Mouse (Mus musculus) layer of hippocampus, adult 11-12 months (tissue): Measurements from ENCODE around the gene Ext2.

Source experiments
- DNase-seq: peaks from one replicate; pipeline ENCODE4 v3.0.0; 2022; ENCODE audit warnings: low spot score

Gene Ext2

GRCm38 (mm10) chr2:93681321-93681720, 141.0 kb downstream of the Ext2 start:
- no peak for DNase-seq

- DNase-seq, result no peak
Measured at GRCm38 (mm10) chr2:93677231-93677630, 145.1 kb downstream of the Ext2 start.

GRCm38 (mm10) chr2:93671573-93672184, 150.7 kb downstream of the Ext2 start:
- no peak for DNase-seq

- no peak for DNase-seq
Measured at GRCm38 (mm10) chr2:93666146-93666858, 156.1 kb downstream of the Ext2 start.

GRCm38 (mm10) chr2:93665472-93665871, 156.9 kb downstream of the Ext2 start:
- no peak for DNase-seq

- DNase-seq, result no peak
Measured at GRCm38 (mm10) chr2:93662240-93662865, 160.0 kb downstream of the Ext2 start.

- no peak for DNase-seq
Measured at GRCm38 (mm10) chr2:93661096-93661495, 161.3 kb downstream of the Ext2 start.

GRCm38 (mm10) chr2:93659705-93660308, 162.6 kb downstream of the Ext2 start:
- DNase-seq, result no peak

- peak; percentile 58 for DNase-seq
Measured at GRCm38 (mm10) chr2:93659004-93659403, 163.4 kb downstream of the Ext2 start.

- DNase-seq, result no peak
Measured at GRCm38 (mm10) chr2:93654336-93655055, 167.9 kb downstream of the Ext2 start.

GRCm38 (mm10) chr2:93649243-93649870, 173.0 kb downstream of the Ext2 start:
- no peak for DNase-seq

GRCm38 (mm10) chr2:93647924-93648575, 174.3 kb downstream of the Ext2 start:
- no peak for DNase-seq

- no peak for DNase-seq
Measured at GRCm38 (mm10) chr2:93647051-93647923, 175.1 kb downstream of the Ext2 start.

GRCm38 (mm10) chr2:93645626-93646320, 176.6 kb downstream of the Ext2 start:
- DNase-seq, result no peak

GRCm38 (mm10) chr2:93645197-93645596, 177.2 kb downstream of the Ext2 start:
- no peak for DNase-seq

- no peak for DNase-seq
Measured at GRCm38 (mm10) chr2:93644731-93645130, 177.6 kb downstream of the Ext2 start.

- DNase-seq, result no peak
Measured at GRCm38 (mm10) chr2:93644234-93644633, 178.1 kb downstream of the Ext2 start.

GRCm38 (mm10) chr2:93643403-93643780, 179.0 kb downstream of the Ext2 start:
- DNase-seq, result no peak

- DNase-seq, result no peak
Measured at GRCm38 (mm10) chr2:93634609-93635008, 187.8 kb downstream of the Ext2 start.
